Comparison of ENCODE assay signal across 10 mouse cellular contexts in genomic region chr3:99290064-99290702, GRCm38 (mm10). TPM values are rescaled to one million over a fixed set of nuclear protein-coding genes. Genes with fewer than 3 reads are reported as not detected.
A peak's percentile ranks its signal among the peaks of the same experiment; 100 is the strongest.
DNase-seq lines count a peak whose midpoint lies in the region; ATAC-seq and TF ChIP-seq lines count a peak whose summit lies in the region.
"Had no signal": no experiment of that assay in that cellular context is flagged by ENCODE, and none has a peak within 500 bp of the region (broad histone marks: within the 10 kb centered on the region; RNA-seq: fewer than 3 reads in every experiment).

No protein-coding gene starts in this region.

- WGBS in forebrain, postnatal 0 days, result 18% methylated on average over 6 of the region's 6 CpGs
- WGBS in forebrain, embryonic 11.5 days, result 50% methylated on average over 6 of the region's 6 CpGs
- 36% methylated on average over 6 of the region's 6 CpGs for WGBS in embryonic facial prominence, embryonic 12.5 days
- WGBS in intestine, embryonic 16.5 days, result 41% methylated on average over 6 of the region's 6 CpGs

- H3K4me1 ChIP-seq in forebrain, postnatal 0 days (ENCODE audit: insufficient read depth), result no peaks in the 10 kb centered on the region
- H3K4me1 ChIP-seq in forebrain, embryonic 11.5 days (replicated peaks; ENCODE audit: control insufficient read depth, insufficient read depth, low read length), result no peaks in the 10 kb centered on the region
- peaks cover 3% of the 10 kb centered on the region; the same call in 1 of the 2 replicates for H3K4me1 ChIP-seq in embryonic facial prominence, embryonic 12.5 days
- no peaks in the 10 kb centered on the region for H3K4me1 ChIP-seq in intestine, embryonic 16.5 days (ENCODE audit: control insufficient read depth, insufficient read depth, low read length)
- H3K4me1 ChIP-seq: megakaryocyte, embryonic 14.5 days had no signal

- H3K27ac ChIP-seq in forebrain, postnatal 0 days (ENCODE audit: low read depth, low read length), result no peak overlapping the region
- H3K27ac ChIP-seq in forebrain, embryonic 11.5 days (ENCODE audit: low read depth, low read length), result no peak overlapping the region
- H3K27ac ChIP-seq in embryonic facial prominence, embryonic 12.5 days, result no peak overlapping the region
- H3K27ac ChIP-seq in intestine, embryonic 16.5 days (ENCODE audit: low read length), result no peak overlapping the region
- H3K27ac ChIP-seq: embryonic facial prominence, embryonic 13.5 days had no signal

- no peak overlapping the region for H3K9ac ChIP-seq in forebrain, postnatal 0 days
- no peak overlapping the region for H3K9ac ChIP-seq in forebrain, embryonic 11.5 days (ENCODE audit: low read length)
- H3K9ac ChIP-seq in embryonic facial prominence, embryonic 12.5 days, result no peak overlapping the region
- H3K9ac ChIP-seq in intestine, embryonic 16.5 days (ENCODE audit: low read depth, low read length), result no peak overlapping the region
- H3K9ac ChIP-seq: embryonic facial prominence, embryonic 13.5 days had no signal

- no peak for ATAC-seq in forebrain, postnatal 0 days
- ATAC-seq in forebrain, embryonic 11.5 days (replicated peaks; ENCODE audit: low FRiP score), result no peak
- 0 out of 2 replicates have a peak, but pooled peaks have one; percentile 41 for ATAC-seq in embryonic facial prominence, embryonic 12.5 days (ENCODE audit: insufficient number of reproducible peaks, insufficient read depth, low FRiP score, low TSS enrichment)
- peak; percentile 53 for ATAC-seq in intestine, embryonic 16.5 days
- no peak for ATAC-seq in megakaryocyte, adult 5-6 weeks (ENCODE audit: poor library complexity, severe bottlenecking)

- DNase-seq in forebrain, postnatal 0 days, result peak; percentile 30
- no peak for DNase-seq in forebrain, embryonic 11.5 days (ENCODE audit: low spot score)
- peak; percentile 1 for DNase-seq in lung, postnatal 14 days
- no peak for DNase-seq in layer of hippocampus, adult 8-10 months (ENCODE audit: low spot score in 2 of 2)
- DNase-seq in frontal cortex, postnatal 14 days (ENCODE audit: low spot score in 2 of 2), result no peak

- no peaks in the 10 kb centered on the region for H3K27me3 ChIP-seq in forebrain, postnatal 0 days (ENCODE audit: insufficient read depth, low read length)
- no peaks in the 10 kb centered on the region for H3K27me3 ChIP-seq in forebrain, embryonic 11.5 days (ENCODE audit: control insufficient read depth, insufficient read depth, low read length)
- no peaks in the 10 kb centered on the region for H3K27me3 ChIP-seq in embryonic facial prominence, embryonic 12.5 days
- no peaks in the 10 kb centered on the region for H3K27me3 ChIP-seq in intestine, embryonic 16.5 days (replicated peaks; ENCODE audit: control insufficient read depth, insufficient read depth, low read length)
- H3K27me3 ChIP-seq: embryonic facial prominence, embryonic 13.5 days; megakaryocyte, embryonic 14.5 days had no signal

- no peak overlapping the region for H3K4me2 ChIP-seq in forebrain, postnatal 0 days (ENCODE audit: low read depth)
- H3K4me2 ChIP-seq in forebrain, embryonic 11.5 days (ENCODE audit: low read depth, low read length, severe bottlenecking), result no peak overlapping the region
- H3K4me2 ChIP-seq in embryonic facial prominence, embryonic 12.5 days (replicated peaks), result no peak overlapping the region
- H3K4me2 ChIP-seq in intestine, embryonic 16.5 days (ENCODE audit: low read depth, low read length), result no peak overlapping the region
- H3K4me2 ChIP-seq: embryonic facial prominence, embryonic 13.5 days had no signal

- H3K36me3 ChIP-seq in forebrain, postnatal 0 days (ENCODE audit: insufficient read depth), result no peaks in the 10 kb centered on the region
- no peaks in the 10 kb centered on the region for H3K36me3 ChIP-seq in forebrain, embryonic 11.5 days (ENCODE audit: control insufficient read depth, insufficient read depth, low read length)
- no peaks in the 10 kb centered on the region for H3K36me3 ChIP-seq in embryonic facial prominence, embryonic 12.5 days
- no peaks in the 10 kb centered on the region for H3K36me3 ChIP-seq in intestine, embryonic 16.5 days (ENCODE audit: control insufficient read depth, insufficient read depth, low read length)
- H3K36me3 ChIP-seq: embryonic facial prominence, embryonic 13.5 days had no signal

- H3K9me3 ChIP-seq in forebrain, postnatal 0 days (ENCODE audit: low read length), result no peaks in the 10 kb centered on the region
- no peaks in the 10 kb centered on the region for H3K9me3 ChIP-seq in forebrain, embryonic 11.5 days (ENCODE audit: control insufficient read depth, low read length)
- no peaks in the 10 kb centered on the region for H3K9me3 ChIP-seq in embryonic facial prominence, embryonic 12.5 days
- no peaks in the 10 kb centered on the region for H3K9me3 ChIP-seq in intestine, embryonic 16.5 days (ENCODE audit: control insufficient read depth, low read length)
- H3K9me3 ChIP-seq: embryonic facial prominence, embryonic 13.5 days; megakaryocyte, embryonic 14.5 days had no signal

- no peak overlapping the region for H3K4me3 ChIP-seq in forebrain, postnatal 0 days (ENCODE audit: low read depth, low read length)
- no peak overlapping the region for H3K4me3 ChIP-seq in forebrain, embryonic 11.5 days (ENCODE audit: low read depth, low read length)
- H3K4me3 ChIP-seq in embryonic facial prominence, embryonic 12.5 days, result no peak overlapping the region
- H3K4me3 ChIP-seq in intestine, embryonic 16.5 days (ENCODE audit: low read length), result no peak overlapping the region
- H3K4me3 ChIP-seq: embryonic facial prominence, embryonic 13.5 days; megakaryocyte, embryonic 14.5 days had no signal

- no peak for TF ChIP-seq CTCF in forebrain, postnatal 0 days (IDR thresholded peaks at IDR 0.05; ENCODE audit: low read depth)

RNA-seq across cellular contexts. Expression of gene Tbx15, which starts 50.0 kb away (rescaled TPM):
- total RNA-seq in forebrain, postnatal 0 days (2014; rRNA removed), result 4.6 and 5.6 TPM in 2 replicates
- 0.50 and 0.67 TPM in 2 replicates for polyA plus RNA-seq in forebrain, postnatal 0 days (2015; fragmentation: Nextera tagmentation; extraction: Ambion mirVana)
- 3.2 and 3.8 TPM in 2 replicates for polyA plus RNA-seq in forebrain, embryonic 11.5 days (2014; fragmentation: Nextera tagmentation; extraction: Ambion mirVana)
- polyA plus RNA-seq in embryonic facial prominence, embryonic 12.5 days (2016; fragmentation: Nextera tagmentation; extraction: Ambion mirVana), result 14.5 and 15.2 TPM in 2 replicates
- polyA plus RNA-seq in intestine, embryonic 16.5 days (2015; fragmentation: Nextera tagmentation; extraction: Ambion mirVana), result 0.10 and 0.13 TPM in 2 replicates
- 1 to 10 TPM in 1 of 4 experiments, under 1 TPM in 3; 0.47 to 1.8 (median 0.61) TPM for total RNA-seq in layer of hippocampus, adult 8-10 months (2022)
- total RNA-seq in megakaryocyte, adult 5-6 weeks (2015), result 0.16 TPM in 1 of 2 replicates, not detected in the other
- not detected in 2 replicates for total RNA-seq in megakaryocyte, adult 5-6 weeks (2017)

Comparison
In these comparisons a context has a peak if more than half of its experiments do, and no peak if none do; other contexts are left out.
1. DNase-seq: peak in forebrain, postnatal 0 days (single experiment) and lung, postnatal 14 days (single experiment); none in forebrain, embryonic 11.5 days (single experiment), layer of hippocampus, adult 8-10 months (0 of 2) and frontal cortex, postnatal 14 days (0 of 2).
2. ATAC-seq: peak in embryonic facial prominence, embryonic 12.5 days (single experiment) and intestine, embryonic 16.5 days (single experiment); none in forebrain, postnatal 0 days (single experiment), forebrain, embryonic 11.5 days (single experiment) and megakaryocyte, adult 5-6 weeks (single experiment).